Mouse (Mus musculus): Measurements from ENCODE around the gene Gatm.

DNA sequence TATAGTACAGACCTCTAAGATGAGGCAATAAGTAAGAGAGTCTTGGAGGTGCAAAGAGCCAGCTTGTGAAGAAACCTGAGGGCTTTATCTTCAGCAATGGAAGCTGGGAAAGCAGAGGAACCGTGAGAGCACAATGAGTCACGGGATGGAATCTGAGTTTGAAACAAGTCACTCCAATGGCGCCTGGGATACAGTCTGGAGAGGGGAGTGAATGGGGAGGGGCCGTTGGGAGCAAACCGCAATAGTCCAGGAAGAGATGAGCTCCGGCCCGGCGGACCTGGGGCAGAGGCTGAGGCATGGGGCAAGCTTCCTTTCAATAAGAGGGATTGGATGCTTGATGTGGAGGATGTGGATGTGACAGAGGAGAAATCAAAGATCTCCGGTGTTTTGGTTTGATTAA lies 2.3 kb downstream of the Gatm start:
- no peak for TF ChIP-seq CTCF (IDR thresholded peaks at IDR 0.05; ENCODE audit: low read depth)
- no peak for TF ChIP-seq EP300 (IDR thresholded peaks at IDR 0.05; ENCODE audit: low read depth)
